Mouse (Mus musculus) heart, embryonic 13.5 days (tissue): ENCODE data around the gene Pdk2. TPM values are rescaled to one million over a fixed set of nuclear protein-coding genes. Genes with fewer than 3 reads are reported as not detected.

Experiments
- ATAC-seq: fragments of 200-750 bp; cut with Nextera tagmentation; 2 replicates; pipeline ENCODE4 v1.8.0; 2017; ENCODE audit warnings: moderate TSS enrichment; ENCODE audit not compliant: insufficient number of reproducible peaks, low FRiP score, low TSS enrichment; ENCODE audit errors: extremely low read depth
- H3K27ac ChIP-seq: fragments of 300-500 bp; sonication (generic); replicated peaks from 2 replicates; pipeline ENCODE4 v1.5.1; 2015; ENCODE audit warnings: moderate library complexity, mild to moderate bottlenecking, inconsistent platforms
- H3K27me3 ChIP-seq: fragments of 300-500 bp; sonication (generic); replicated peaks from 2 replicates; pipeline ENCODE4 v1.6.1; 2015; ENCODE audit warnings: mild to moderate bottlenecking, inconsistent platforms
- H3K36me3 ChIP-seq: fragments of 300-500 bp; sonication (generic); 2 replicates; pipeline ENCODE4 v1.6.1; 2015; ENCODE audit warnings: mild to moderate bottlenecking, inconsistent platforms
- H3K4me1 ChIP-seq: fragments of 300-500 bp; sonication (generic); 2 replicates; pipeline ENCODE4 v1.6.1; 2015; ENCODE audit warnings: inconsistent platforms
- H3K4me2 ChIP-seq: fragments of 300-500 bp; sonication (generic); 2 replicates; pipeline ENCODE4 v1.6.1; 2015; ENCODE audit warnings: inconsistent platforms, mild to moderate bottlenecking, moderate library complexity
- H3K4me3 ChIP-seq: fragments of 300-500 bp; sonication (generic); 2 replicates; pipeline ENCODE4 v1.5.1; 2015; ENCODE audit warnings: moderate library complexity, mild to moderate bottlenecking, inconsistent platforms
- H3K9ac ChIP-seq: fragments of 300-500 bp; sonication (generic); 2 replicates; pipeline ENCODE4 v1.6.1; 2015; ENCODE audit warnings: inconsistent platforms, mild to moderate bottlenecking, moderate library complexity
- H3K9me3 ChIP-seq: fragments of 300-500 bp; sonication (generic); 2 replicates; pipeline ENCODE4 v1.6.1; 2016; ENCODE audit warnings: inconsistent platforms
- WGBS: fragments of 180-500 bp; shearing (Covaris S2); methylation state at CpG from one replicate; pipeline ENCODE4 v1.1.7; 2015; ENCODE audit warnings: mixed read lengths; 5-methylcytosine and 5-hydroxymethylcytosine counted together
- polyA plus RNA-seq: library from polyadenylated mRNA; unstranded; fragments of >200 nt; fragmentation: Nextera tagmentation; extraction: Ambion mirVana; gene quantifications from 2 replicates; pipeline ENCODE4 v1.2.1, GENCODE M21; 2015

Pdk2 gene
- 77.9 and 81.1 TPM in 2 replicates for polyA plus RNA-seq

GRCm38 (mm10) chr11:95041139-95041609, at the start of gene Pdk2:
TSS of gene Pdk2 (minus strand) at chr11:95041354.
- ATAC-seq: peak; percentile 94
- peak within 1 kb of the TSS; percentile 84 for H3K27ac ChIP-seq
- peaks cover 19% of the 10 kb centered on the region for H3K4me1 ChIP-seq
- peak within 1 kb of the TSS; percentile 90 for H3K9ac ChIP-seq
- H3K36me3 ChIP-seq: peaks cover 52% of the 10 kb centered on the region
- H3K4me2 ChIP-seq: peak within 1 kb of the TSS; percentile 74
- H3K4me3 ChIP-seq: peak within 1 kb of the TSS; percentile 73
- under 1% methylated on average over 38 of the region's 41 CpGs for WGBS
- H3K27me3 ChIP-seq: peaks cover 9% of the 10 kb centered on the region; the same call in 1 of the 2 replicates
- H3K9me3 ChIP-seq: no peaks in the 10 kb centered on the region

GRCm38 (mm10) chr11:95088857-95089779, 48.0 kb upstream of the Pdk2 start:
- Histone ChIP-seq H3K4me2 (no peak overlapping the region), H3K9ac (0 out of 2 replicates have a peak overlapping the region, but pooled peaks have one; percentile 33), H3K4me1 (peaks cover 51% of the 10 kb centered on the region), H3K4me3 (no peak overlapping the region), H3K9me3 (no peaks in the 10 kb centered on the region), H3K36me3 (no peaks in the 10 kb centered on the region), H3K27ac (no peak overlapping the region; the same call in 1 of the 2 replicates), H3K27me3 (no peaks in the 10 kb centered on the region)
- ATAC-seq: no peak
- 57% methylated on average over 16 of the region's 16 CpGs for WGBS

GRCm38 (mm10) chr11:95088286-95088685, 47.1 kb upstream of the Pdk2 start:
- WGBS: 50% methylated on average over 7 of the region's 7 CpGs
- Histone ChIP-seq H3K27ac (no peak overlapping the region; the same call in 1 of the 2 replicates), H3K9ac (no peak overlapping the region), H3K27me3 (no peaks in the 10 kb centered on the region; the same call in 1 of the 2 replicates), H3K36me3 (no peaks in the 10 kb centered on the region), H3K4me2 (no peak overlapping the region), H3K4me1 (peaks cover 50% of the 10 kb centered on the region), H3K4me3 (no peak overlapping the region), H3K9me3 (no peaks in the 10 kb centered on the region)
- no peak for ATAC-seq

GRCm38 (mm10) chr11:95087301-95088228, 46.4 kb upstream of the Pdk2 start:
- H3K4me3 ChIP-seq: no peak overlapping the region
- no peak overlapping the region for H3K4me2 ChIP-seq
- no peak for ATAC-seq
- WGBS: 39% methylated on average over 17 of the region's 17 CpGs
- H3K27ac ChIP-seq: no peak overlapping the region; the same call in 1 of the 2 replicates
- H3K9ac ChIP-seq: peak overlapping the region; percentile 44; the same call in 1 of the 2 replicates
- peaks cover 43% of the 10 kb centered on the region for H3K4me1 ChIP-seq
- H3K27me3 ChIP-seq: no peaks in the 10 kb centered on the region; the same call in 1 of the 2 replicates
- no peaks in the 10 kb centered on the region for H3K9me3 ChIP-seq
- no peaks in the 10 kb centered on the region for H3K36me3 ChIP-seq

- peak overlapping the region; percentile 15; the same call in 1 of the 2 replicates for H3K27ac ChIP-seq
- no peak overlapping the region for H3K4me2 ChIP-seq
- peaks cover 43% of the 10 kb centered on the region for H3K4me1 ChIP-seq
- no peaks in the 10 kb centered on the region for H3K9me3 ChIP-seq
- H3K4me3 ChIP-seq: no peak overlapping the region
- H3K9ac ChIP-seq: peak overlapping the region; percentile 6; the same call in 1 of the 2 replicates
- no peaks in the 10 kb centered on the region for H3K36me3 ChIP-seq
- WGBS: 54% methylated on average over 5 of the region's 5 CpGs
- ATAC-seq: no peak
- H3K27me3 ChIP-seq: no peaks in the 10 kb centered on the region; the same call in 1 of the 2 replicates
These were observed 45.1 kb upstream of the Pdk2 start for GRCm38 (mm10) chr11:95086229-95086628.

GRCm38 (mm10) chr11:95085710-95086109, 44.6 kb upstream of the Pdk2 start:
- 15% methylated on average over 5 of the region's 5 CpGs for WGBS
- peak overlapping the region; percentile 15; the same call in 1 of the 2 replicates for H3K27ac ChIP-seq

GRCm38 (mm10) chr11:95084811-95085382, 43.7 kb upstream of the Pdk2 start:
- Histone ChIP-seq H3K4me1 (peaks cover 55% of the 10 kb centered on the region), H3K4me3 (no peak overlapping the region), H3K36me3 (no peaks in the 10 kb centered on the region), H3K27me3 (no peaks in the 10 kb centered on the region; the same call in 1 of the 2 replicates), H3K9ac (no peak overlapping the region), H3K9me3 (no peaks in the 10 kb centered on the region), H3K27ac (no peak overlapping the region), H3K4me2 (no peak overlapping the region)
- ATAC-seq: no peak
- WGBS: 45% methylated on average over 5 of the region's 5 CpGs

More at GRCm38 (mm10) chr11:95085710-95086109, 44.6 kb upstream of the Pdk2 start:
- Histone ChIP-seq H3K4me2 (no peak overlapping the region), H3K9me3 (no peaks in the 10 kb centered on the region), H3K9ac (peak overlapping the region; percentile 6; the same call in 1 of the 2 replicates), H3K4me3 (no peak overlapping the region), H3K27me3 (no peaks in the 10 kb centered on the region; the same call in 1 of the 2 replicates), H3K36me3 (no peaks in the 10 kb centered on the region), H3K4me1 (peaks cover 46% of the 10 kb centered on the region)
- ATAC-seq: no peak

GRCm38 (mm10) chr11:95084175-95084574, 43.0 kb upstream of the Pdk2 start:
- H3K4me3 ChIP-seq: no peak overlapping the region
- no peaks in the 10 kb centered on the region for H3K36me3 ChIP-seq
- 29% methylated on average over 4 of the region's 4 CpGs for WGBS
- no peaks in the 10 kb centered on the region for H3K9me3 ChIP-seq
- H3K27ac ChIP-seq: no peak overlapping the region
- no peaks in the 10 kb centered on the region; the same call in 1 of the 2 replicates for H3K27me3 ChIP-seq
- H3K9ac ChIP-seq: 0 out of 2 replicates have a peak overlapping the region, but pooled peaks have one; percentile 24
- no peak for ATAC-seq
- peaks cover 58% of the 10 kb centered on the region for H3K4me1 ChIP-seq
- H3K4me2 ChIP-seq: no peak overlapping the region

GRCm38 (mm10) chr11:95082896-95083295, 41.7 kb upstream of the Pdk2 start:
- no peaks in the 10 kb centered on the region for H3K36me3 ChIP-seq
- peaks cover 58% of the 10 kb centered on the region for H3K4me1 ChIP-seq
- ATAC-seq: no peak
- no peak overlapping the region for H3K27ac ChIP-seq
- no peak overlapping the region for H3K9ac ChIP-seq
- no peak overlapping the region for H3K4me3 ChIP-seq
- 73% methylated on average over 7 of the region's 7 CpGs for WGBS
- H3K4me2 ChIP-seq: no peak overlapping the region
- H3K9me3 ChIP-seq: no peaks in the 10 kb centered on the region
- H3K27me3 ChIP-seq: peaks cover 9% of the 10 kb centered on the region

- H3K4me2 ChIP-seq: no peak overlapping the region
- 81% methylated on average over 6 of the region's 6 CpGs for WGBS
- H3K4me3 ChIP-seq: no peak overlapping the region
- ATAC-seq: no peak
- no peak overlapping the region for H3K27ac ChIP-seq
- H3K4me1 ChIP-seq: peaks cover 53% of the 10 kb centered on the region
- H3K36me3 ChIP-seq: no peaks in the 10 kb centered on the region
- no peaks in the 10 kb centered on the region for H3K9me3 ChIP-seq
- peaks cover 24% of the 10 kb centered on the region for H3K27me3 ChIP-seq
- H3K9ac ChIP-seq: no peak overlapping the region
These were observed 39.6 kb upstream of the Pdk2 start for GRCm38 (mm10) chr11:95080783-95081182.
